Mouse (Mus musculus): ENCODE measurements around the gene Pgm1.

Gene Pgm1

DNA sequence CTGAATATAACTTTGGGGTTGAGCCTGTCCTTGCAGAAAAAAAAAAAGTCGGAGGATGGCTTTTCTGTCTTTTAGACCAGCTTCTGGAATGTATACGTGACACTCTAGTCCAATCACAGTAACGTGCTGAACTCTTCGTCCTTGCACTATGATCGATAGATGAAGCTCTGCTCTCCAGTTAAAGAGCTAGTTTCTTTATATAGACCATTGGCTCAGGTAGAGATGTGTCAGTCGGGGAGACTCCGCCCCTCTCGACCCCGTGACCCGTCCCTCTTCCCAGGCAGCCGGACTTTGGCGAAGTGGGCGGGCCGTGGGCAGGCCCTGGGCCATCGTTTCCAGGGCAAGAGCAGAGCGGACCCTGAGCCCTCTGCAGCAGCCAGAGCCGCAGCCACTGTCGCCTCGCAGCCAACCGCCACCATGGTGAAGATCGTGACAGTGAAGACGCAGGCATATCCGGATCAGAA, at the start of gene Pgm1:
Pgm1 (plus strand) TSS at position 266 of the 464 bp plus-strand sequence.
- POLR2A ChIA-PET, result interaction anchor here in 3 of 4 experiments (0.6 to 1.5 kb wide), 11 partner anchors 9 to 809 kb away, joined by 3 to 5 read pairs (median 3); partner anchors contain the start of genes Alg6 (in 1 of the 3), Dock7 (in 1 of the 3) and Efcab7 (in 1 of the 3)
- CTCF ChIA-PET, result interaction anchor here in 3 of 4 experiments (0.6 to 1.3 kb wide), 7 partner anchors 10 to 586 kb away, joined by 3 to 4 read pairs (median 3); partner anchors contain the start of gene Ror1 (in 1 of the 3)

DNA sequence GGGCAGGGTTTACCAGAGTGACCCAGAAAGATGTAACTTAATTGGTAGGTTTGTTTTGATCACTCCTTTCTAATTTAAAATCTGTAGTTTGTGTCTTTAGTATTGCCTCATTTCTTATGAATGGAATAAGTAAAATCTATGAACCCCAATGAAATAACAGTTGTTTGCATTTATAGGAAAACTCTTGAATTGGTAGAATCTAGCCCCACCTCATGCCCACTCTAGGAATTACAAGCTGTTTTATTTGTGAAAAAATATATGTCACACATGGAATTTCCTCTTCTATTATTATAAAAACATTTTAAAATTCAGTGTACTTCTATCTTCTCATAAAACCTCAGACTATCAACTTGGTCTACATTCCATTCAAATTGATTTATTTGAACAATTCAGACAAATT, 47.3 kb upstream of the Pgm1 start:
- ChIA-PET CTCF (interaction anchor here (0.6 to 1.5 kb wide), 12 partner anchors 11 to 670 kb away, joined by 3 to 5 read pairs (median 3); no protein-coding TSS in a partner anchor), POLR2A (interaction anchor here in 2 of 4 experiments (0.6 to 1.2 kb wide), 2 partner anchors 220 to 221 kb away, joined by 4 to 5 read pairs; no protein-coding TSS in a partner anchor)

DNA sequence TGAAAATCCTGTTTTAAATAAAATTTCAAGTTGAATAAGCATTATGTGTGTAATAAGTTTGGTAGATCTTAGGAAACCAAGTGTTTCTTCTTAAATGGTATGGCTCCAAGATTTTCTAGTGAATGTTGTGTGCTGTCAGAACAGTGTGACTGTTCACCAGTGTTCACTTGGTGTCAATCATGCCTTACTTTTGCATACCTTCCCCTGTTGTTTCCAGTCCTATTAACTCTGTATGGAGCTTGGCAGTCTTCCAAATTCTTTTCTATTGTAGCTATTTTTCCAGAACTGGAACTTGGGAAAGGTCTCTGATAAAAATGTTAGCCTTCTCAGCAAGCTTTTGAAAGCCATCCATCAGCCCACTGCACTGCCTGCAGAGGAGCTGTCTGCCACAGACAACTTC, 46.8 kb upstream of the Pgm1 start:
- POLR2A ChIA-PET, result interaction anchor here in 1 of 4 experiments (1.2 kb wide), 1 partner anchor 220 kb away, joined by 4 read pairs; no protein-coding TSS in a partner anchor
- CTCF ChIA-PET, result interaction anchor here (0.6 to 1.5 kb wide), 12 partner anchors 10 to 1551 kb away, joined by 3 to 5 read pairs (median 3); no protein-coding TSS in a partner anchor

DNA sequence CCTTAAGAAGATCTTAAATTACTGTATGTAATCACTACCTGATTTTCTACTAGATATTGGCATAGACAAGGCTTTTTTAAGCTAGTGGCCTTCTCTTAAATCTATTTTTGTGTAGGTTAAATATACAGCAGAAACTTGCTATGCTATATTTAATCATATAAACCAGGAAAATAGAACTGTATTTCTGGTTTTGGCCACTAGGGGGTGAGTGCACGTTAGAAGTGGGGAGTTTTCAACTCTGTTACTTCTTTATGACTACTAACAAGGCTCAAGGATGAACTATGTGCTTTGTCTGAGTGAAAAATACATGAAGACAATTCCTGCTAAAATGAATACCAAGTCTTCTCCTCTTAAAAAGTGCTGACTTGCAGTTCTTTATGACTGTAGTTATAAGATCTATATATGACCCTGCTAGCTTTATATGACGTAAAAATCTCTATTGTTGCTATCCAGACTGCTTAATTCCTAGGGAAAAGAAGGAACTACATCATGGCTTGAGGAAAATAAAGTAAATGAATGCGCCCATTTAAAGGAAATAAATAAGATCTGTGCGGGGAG, 15.2 kb upstream of the Pgm1 start:
- ChIA-PET CTCF (interaction anchor here in 2 of 4 experiments (0.6 to 0.7 kb wide), 2 partner anchors 105 to 547 kb away, joined by 3 to 5 read pairs; no protein-coding TSS in a partner anchor), POLR2A (interaction anchor here in 1 of 4 experiments (1.0 kb wide), 1 partner anchor 15 kb away, joined by 3 read pairs; the partner anchor contains the start of gene Pgm1)

DNA sequence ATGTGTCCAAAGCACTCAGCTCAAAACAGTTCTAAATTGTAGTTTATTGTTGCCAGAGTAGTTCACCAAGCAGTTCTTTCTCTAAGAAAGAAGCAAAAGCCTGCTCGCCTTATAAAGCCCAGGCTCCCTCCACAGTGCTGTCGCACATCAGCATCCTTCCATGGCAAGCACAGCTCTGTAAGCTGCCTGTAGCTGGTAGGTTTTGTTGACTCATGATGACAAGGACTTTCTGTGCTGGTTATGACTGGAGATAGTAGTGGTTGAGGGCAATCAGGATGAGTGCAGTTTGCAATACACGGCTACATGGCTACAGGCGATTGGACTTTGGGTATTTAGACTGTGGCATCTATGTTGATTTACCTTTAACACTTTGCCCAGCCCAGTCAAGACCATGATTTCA, 2.8 kb upstream of the Pgm1 start:
- ChIA-PET CTCF (interaction anchor here in 1 of 4 experiments (1.0 kb wide), 1 partner anchor 14 kb away, joined by 3 read pairs; no protein-coding TSS in a partner anchor), POLR2A (interaction anchor here in 1 of 4 experiments (0.6 kb wide), 1 partner anchor 501 kb away, joined by 4 read pairs; no protein-coding TSS in a partner anchor)

DNA sequence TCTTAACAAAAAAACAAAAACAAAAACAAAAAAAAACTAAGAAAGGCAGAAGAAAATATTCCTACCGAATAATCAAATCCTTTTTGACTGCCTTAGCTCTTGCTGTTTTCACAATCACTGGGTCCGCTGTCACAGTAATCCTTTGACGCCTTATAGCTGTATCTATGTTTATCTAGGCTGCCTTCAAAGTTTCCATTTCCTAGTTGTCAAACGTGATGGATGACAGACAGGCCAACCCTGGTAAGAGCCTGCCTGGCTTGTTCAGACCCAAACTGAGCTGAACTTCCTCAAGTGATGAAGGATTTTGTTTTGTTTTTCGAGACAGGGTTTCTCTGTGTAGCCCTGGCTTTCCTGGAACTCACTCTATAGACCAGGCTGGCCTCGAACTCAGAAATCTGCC, 693 bp upstream of the Pgm1 start:
- POLR2A ChIA-PET, result interaction anchor here in 3 of 4 experiments (0.6 to 1.4 kb wide), 10 partner anchors 8 to 808 kb away, joined by 3 to 5 read pairs (median 3); partner anchors contain the start of genes Alg6 (in 1 of the 3), Dock7 (in 1 of the 3) and Efcab7 (in 1 of the 3)
- CTCF ChIA-PET, result interaction anchor here in 2 of 4 experiments (0.6 to 1.3 kb wide), 4 partner anchors 10 to 585 kb away, joined by 3 to 4 read pairs (median 3); partner anchors contain the start of gene Ror1 (in 1 of the 2)

DNA sequence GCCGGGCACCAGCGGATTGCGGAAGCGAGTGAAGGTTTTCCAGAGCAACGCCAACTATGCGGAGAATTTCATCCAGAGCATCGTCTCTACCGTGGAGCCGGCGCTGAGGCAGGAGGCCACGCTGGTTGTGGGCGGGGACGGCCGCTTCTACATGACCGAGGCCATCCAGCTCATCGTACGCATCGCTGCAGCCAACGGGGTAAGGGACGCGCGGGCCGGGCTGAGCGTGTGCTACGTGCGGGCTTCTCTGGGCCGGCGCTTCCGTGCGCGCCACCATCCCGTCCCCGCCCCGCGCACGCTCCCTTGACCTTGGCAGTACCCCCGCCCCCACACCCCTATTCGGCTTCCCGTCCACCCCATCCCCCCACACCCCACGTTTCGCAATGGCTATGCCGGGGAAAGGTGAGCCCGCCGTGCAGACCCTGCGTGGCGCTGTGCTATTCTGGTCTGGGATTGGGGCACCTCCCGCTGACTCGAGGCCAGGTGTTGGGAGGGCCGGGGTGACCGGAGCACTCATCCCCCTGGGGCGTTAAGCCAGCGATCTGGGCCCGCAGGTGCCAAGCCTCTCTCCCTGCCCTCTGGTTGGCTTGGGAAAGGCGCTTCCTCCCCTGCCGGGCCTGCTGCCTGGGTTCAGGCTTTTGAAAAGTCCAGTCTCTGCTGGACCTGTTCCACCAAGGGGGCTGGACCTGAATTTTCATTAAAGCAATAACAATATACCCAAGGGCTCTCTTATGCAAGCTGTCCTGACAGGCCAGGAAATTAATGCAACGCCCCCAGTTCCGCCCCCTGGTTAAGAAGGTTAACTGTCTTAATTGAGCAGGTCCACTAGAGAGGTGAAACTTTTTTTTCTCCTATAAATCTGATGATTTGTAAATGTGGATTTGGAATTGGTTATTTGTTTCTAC, 651 bp downstream of the Pgm1 start, which contains the start of gene Itgb3bp:
Itgb3bp (minus strand) TSS at position 201 of the 905 bp plus-strand sequence.
- ChIA-PET CTCF (interaction anchor here in 3 of 4 experiments (0.7 to 1.3 kb wide), 6 partner anchors 9 to 528 kb away, joined by 3 to 4 read pairs (median 3); partner anchors contain the start of gene Ror1 (in 1 of the 3)), POLR2A (interaction anchor here in 3 of 4 experiments (0.7 to 1.5 kb wide), 8 partner anchors 9 to 809 kb away, joined by 3 to 5 read pairs (median 3); partner anchors contain the start of genes Alg6 (in 1 of the 3), Dock7 (in 1 of the 3) and Efcab7 (in 1 of the 3))

DNA sequence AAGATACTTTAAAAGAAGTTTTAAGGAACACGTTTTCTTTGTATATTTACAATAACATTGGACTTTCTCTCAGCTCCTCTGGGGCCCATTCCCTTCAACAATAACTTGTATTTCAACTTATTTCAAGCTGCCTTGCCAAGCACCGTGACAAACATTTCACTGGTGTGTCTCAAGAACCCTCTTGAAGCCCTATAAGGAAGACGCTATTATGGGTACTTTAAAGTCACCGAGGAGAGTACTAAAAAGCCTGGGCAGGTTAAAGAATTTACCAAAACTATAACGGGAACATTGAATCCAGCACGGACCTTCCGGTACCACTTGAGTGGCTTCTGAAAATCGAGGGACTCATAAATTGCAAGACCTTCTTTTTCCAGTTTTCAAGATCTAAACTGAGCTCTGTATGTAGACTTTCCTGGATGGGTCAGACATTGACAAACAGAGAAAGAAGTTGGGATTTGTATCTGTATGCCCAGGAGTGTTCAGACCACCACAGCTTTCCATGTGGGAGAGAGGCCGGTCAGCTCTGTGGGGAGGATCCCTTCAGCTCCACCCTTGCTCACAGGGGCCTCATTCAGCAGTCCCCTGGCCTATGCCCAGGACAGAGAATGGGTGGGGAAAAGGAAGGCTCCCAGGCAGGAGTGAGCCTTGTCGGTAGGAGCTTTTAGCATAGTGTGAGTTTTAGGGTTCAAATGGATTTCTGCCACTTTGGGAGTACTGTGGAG, 1.5 kb downstream of the Pgm1 start:
- CTCF ChIA-PET, result interaction anchor here in 1 of 4 experiments (0.9 kb wide), 1 partner anchor 12 kb away, joined by 3 read pairs; no protein-coding TSS in a partner anchor
- POLR2A ChIA-PET, result interaction anchor here in 2 of 4 experiments (0.6 to 1.5 kb wide), 4 partner anchors 11 to 667 kb away, joined by 3 to 6 read pairs (median 4); partner anchors contain the start of gene Alg6 (in 1 of the 2)

DNA sequence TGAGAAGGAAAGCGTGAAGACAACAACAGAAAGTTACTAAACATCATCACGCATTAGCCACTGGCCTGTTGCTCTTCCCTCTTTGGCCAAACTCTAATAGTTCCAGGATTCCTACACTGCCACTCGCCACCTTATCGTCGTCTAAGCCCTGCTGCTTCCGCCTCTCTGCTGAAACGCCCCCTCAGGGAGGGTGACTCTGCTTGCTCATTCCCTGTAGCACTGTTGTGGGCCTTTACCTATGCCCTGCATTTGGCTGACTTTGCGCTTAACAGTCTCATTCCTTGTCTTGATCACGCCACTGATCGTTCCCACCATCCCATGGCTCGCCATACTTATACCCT, 2.0 kb downstream of the Pgm1 start:
- ChIA-PET CTCF (interaction anchor here in 1 of 4 experiments (0.9 kb wide), 1 partner anchor 11 kb away, joined by 3 read pairs; no protein-coding TSS in a partner anchor), POLR2A (interaction anchor here in 3 of 4 experiments (0.6 to 1.4 kb wide), 4 partner anchors 10 to 666 kb away, joined by 3 to 6 read pairs (median 3); no protein-coding TSS in a partner anchor)

DNA sequence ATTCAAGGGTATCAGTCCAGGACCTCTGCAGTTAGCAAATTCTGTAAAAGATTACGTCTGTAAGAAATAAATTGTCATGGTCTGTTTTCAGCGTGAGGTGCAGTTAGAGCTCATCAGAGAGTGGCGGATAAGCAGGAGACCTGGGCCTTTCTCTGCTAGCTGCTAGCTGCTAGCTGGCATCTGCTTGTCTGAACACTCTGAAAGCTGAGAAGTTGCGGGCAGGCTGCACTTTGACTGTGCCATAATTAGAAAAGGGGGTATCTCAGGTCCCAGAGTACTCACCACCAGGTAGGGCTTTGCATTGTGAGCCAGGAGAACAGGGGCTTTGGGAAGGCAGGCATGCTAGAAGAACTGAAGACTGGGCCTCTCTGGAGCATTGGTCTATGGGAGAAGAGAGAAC, 2.6 kb downstream of the Pgm1 start:
- CTCF ChIA-PET, result interaction anchor here in 1 of 4 experiments (0.9 kb wide), 1 partner anchor 11 kb away, joined by 3 read pairs; no protein-coding TSS in a partner anchor
- POLR2A ChIA-PET, result interaction anchor here in 2 of 4 experiments (1.0 to 1.4 kb wide), 2 partner anchors 10 kb away, joined by 3 to 6 read pairs; no protein-coding TSS in a partner anchor

DNA sequence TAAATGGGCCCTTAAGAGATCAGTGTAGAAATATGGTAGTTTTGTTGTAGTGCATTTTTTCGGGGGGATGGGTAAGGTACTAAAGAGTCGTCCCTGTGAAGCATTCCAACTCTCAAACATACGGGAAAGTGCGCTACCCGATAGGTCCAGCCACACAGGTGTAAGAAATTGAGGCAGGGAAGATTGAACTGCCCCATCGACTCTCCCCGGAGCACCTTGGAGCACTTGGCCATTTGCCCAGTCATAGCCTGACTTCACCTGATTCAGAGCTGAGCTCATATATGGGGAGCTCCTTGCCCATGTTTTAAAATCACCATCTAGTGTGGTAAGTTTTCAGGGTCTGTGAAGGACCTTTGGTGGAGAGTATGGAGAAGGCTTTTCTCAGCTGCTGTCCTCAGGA, 5.6 kb downstream of the Pgm1 start:
- POLR2A ChIA-PET, result no interaction called here

DNA sequence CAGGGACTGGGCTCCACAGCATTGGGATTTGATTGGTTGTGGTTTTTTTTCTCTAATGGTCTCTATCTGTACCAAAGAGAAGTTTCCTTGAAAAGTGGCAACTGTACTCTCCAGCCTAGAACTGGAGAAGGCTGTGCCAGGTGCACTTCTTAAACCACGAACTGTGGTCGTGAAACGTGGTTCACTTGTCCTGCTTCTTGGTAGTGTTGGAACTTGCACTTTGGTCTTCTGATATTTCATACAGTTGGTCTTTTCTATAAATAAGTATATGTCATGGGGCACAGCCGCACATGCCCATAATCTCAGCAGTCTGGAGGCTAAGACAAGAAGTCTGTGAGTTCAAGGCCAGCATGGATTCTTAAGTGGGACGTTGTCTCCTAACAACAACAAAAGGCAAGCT, 7.1 kb downstream of the Pgm1 start:
- CTCF ChIA-PET, result no interaction called here
- POLR2A ChIA-PET, result no interaction called here

More for the DNA sequence above, 5.6 kb downstream of the Pgm1 start:
- CTCF ChIA-PET, result no interaction called here

DNA sequence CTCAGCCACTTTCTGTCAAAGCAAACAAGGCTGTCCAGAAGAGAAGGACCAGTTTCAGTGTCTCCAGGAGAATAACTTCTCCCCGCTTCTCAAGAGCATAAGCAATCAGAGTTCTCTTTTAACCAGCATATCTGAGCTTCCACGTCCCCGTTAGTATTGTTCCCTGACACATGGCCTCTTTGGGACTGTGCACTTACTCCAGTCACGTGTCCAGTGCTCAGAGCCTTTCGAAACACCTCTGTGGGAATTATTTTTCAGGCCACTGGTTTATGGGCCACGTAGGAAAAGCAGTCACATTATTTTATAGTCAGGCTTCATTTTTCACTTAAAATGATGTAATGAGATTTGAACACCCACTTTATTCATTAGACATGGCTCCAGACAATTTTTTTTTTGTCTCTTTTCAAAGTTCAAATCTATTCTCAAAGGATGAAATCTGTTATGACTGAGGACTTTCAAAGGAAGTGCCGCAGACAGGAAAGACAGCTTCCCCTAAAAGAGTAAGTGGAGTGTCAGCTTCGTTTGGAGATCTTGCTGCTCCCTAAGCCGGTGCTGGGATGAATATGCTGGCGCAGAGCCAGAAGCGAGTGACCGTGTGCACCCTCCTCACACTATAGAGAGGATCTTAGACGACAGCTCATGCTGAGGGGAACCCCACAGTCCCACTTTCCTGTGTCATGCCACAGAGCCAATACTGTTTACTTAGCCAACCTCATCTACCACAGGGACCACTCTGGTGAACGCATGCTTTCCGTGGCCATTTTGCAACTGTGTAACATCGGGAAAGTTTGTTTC, 10.7 kb downstream of the Pgm1 start:
- ChIA-PET CTCF (no interaction called here), POLR2A (no interaction called here)

DNA sequence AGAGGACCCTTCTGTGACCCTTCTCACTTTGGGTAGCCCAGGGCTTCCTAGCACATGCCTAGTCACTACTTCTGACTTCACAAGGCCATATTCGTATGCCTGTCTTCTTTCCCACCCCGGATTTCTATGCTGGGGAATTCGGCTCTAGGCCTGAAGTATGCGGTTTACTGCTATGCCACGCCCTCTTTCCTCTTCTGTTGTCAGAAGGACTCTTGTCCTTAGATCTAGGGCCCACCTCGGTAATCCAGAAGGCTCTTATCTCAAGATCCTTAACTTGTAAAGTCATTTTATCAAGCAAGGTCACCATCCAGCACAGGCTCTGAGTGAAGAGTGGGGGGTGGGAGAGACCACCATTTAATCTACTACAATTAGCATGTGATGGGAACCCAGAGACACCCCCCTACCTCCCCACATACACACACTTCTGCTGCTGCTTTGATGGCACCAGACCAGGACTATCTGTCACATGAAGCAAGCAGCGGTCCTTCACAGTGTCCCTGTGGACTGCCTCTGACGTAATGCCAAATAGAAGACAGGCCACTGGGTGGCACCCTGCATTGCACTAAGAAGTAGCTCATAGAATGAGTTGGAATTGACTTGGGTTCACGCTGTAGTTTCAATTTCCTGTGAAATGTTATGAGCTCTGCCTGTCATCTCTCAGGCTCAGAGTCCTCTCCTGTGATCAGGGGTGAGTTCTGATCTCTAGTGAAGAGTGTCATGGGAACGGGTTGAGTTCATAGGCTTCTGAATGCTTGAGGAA, 12.6 kb downstream of the Pgm1 start:
- ChIA-PET CTCF (interaction anchor here in 2 of 4 experiments (0.5 to 0.9 kb wide), 3 partner anchors 11 to 610 kb away, joined by 3 read pairs; no protein-coding TSS in a partner anchor), POLR2A (interaction anchor here (0.6 to 2.0 kb wide), 7 partner anchors 10 to 18 kb away, joined by 3 to 6 read pairs (median 3); partner anchors contain the start of genes Itgb3bp (in 1 of the 4) and Pgm1 (in 1 of the 4))

DNA sequence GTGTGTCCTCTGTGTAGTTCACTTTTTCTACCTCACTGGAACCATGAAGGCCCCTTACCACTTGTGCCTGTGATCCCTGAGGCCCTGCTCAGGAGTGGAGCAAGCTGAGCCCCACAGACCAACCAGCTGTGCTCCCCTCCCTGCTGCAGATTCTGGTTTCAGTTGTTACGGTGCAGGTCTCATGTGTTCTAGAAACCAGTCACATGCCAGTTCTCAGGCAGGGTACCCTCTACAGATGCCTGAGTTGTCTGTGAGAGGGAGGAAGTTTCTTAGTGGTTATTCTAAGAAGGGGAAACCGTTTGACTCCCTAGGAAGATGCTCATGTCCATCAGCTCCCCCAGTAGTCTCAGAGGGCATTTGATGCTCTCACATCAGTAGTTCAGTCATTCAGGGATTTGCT, 15.4 kb downstream of the Pgm1 start:
- ChIA-PET POLR2A (no interaction called here), CTCF (no interaction called here)

DNA sequence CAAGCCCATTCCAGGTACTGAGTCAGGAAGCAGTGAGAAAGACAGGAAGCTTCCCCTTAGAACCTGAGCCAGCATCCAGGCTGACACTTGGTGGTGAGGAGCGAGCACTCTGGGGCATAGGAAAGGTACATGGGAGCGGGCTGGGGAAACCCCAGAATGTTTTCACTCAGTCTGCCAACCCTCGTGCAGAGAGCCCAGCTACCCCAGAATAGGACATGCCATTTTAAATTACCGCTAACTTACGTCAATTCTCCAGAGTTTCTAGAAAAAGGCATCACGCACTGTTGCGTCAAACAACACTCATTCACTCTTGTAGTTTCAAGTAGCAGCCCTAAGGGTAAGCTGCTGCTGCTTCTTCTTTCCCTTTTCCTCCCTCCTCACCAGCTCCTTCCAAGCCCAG, 15.8 kb downstream of the Pgm1 start:
- POLR2A ChIA-PET, result no interaction called here
- CTCF ChIA-PET, result no interaction called here
